In the genomic region with DNA sequence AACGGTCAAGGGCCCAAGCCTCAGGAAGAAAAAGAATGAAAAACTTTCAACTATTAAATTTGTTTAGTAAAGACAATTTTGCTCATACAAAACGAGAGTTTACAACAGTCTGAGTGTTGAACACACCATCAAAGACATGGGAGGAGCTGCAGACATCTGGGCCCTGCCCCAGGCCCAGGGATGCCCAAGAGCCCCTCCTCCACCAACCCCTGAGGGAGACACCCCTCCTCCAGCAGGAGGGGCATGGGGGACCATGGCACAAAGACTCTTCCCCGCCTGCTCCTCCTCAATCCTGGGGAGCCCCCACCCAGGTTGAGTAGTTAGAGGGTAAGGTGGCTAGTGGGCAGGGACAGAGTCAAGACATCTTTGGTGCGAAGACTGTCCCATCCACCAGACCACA, we compare ENCODE assay signal across 13 mouse cellular contexts. TPM values are rescaled to one million over a fixed set of nuclear protein-coding genes. Genes with fewer than 3 reads are reported as not detected.
DNase-seq lines count a peak whose midpoint lies in the region; ATAC-seq and TF ChIP-seq lines count a peak whose summit lies in the region.
"Had no signal": no experiment of that assay in that cellular context is flagged by ENCODE, and none has a peak within 500 bp of the region (broad histone marks: within the 10 kb centered on the region; RNA-seq: fewer than 3 reads in every experiment).

No protein-coding gene starts in this region.

- peak overlapping the region; percentile 57 for H3K27ac ChIP-seq in forebrain, embryonic 10.5 days
- H3K27ac ChIP-seq in forebrain, postnatal 0 days (ENCODE audit: low read depth, low read length) = no peak overlapping the region
- no peak overlapping the region for H3K27ac ChIP-seq in neural tube, embryonic 11.5 days (ENCODE audit: low read depth, low read length)
- no peak overlapping the region for H3K27ac ChIP-seq in neural tube, embryonic 15.5 days (replicated peaks)
- no peak overlapping the region for H3K27ac ChIP-seq in hindbrain, postnatal 0 days
- H3K27ac ChIP-seq in neural tube, embryonic 13.5 days (replicated peaks) = 0 out of 2 replicates have a peak overlapping the region, but pooled peaks have one; percentile 46
- H3K27ac ChIP-seq: gastrocnemius, adult 2 months had no signal

- DNase-seq in forebrain, embryonic 10.5 days (ENCODE audit: extremely low spot score, low spot score) = no peak
- no peak for DNase-seq in forebrain, postnatal 0 days
- DNase-seq in neural tube, embryonic 11.5 days (ENCODE audit: low spot score) = no peak
- no peak for DNase-seq in hindbrain, postnatal 0 days (ENCODE audit: low spot score)
- DNase-seq in layer of hippocampus, postnatal 10 days (ENCODE audit: low spot score in 2 of 2) = no peak
- DNase-seq in lung, postnatal 14 days = no peak
- DNase-seq: lung, adult 2 months had no signal

- no peak for ATAC-seq in forebrain, postnatal 0 days
- peak; percentile 28; the same call in 1 of the 2 replicates for ATAC-seq in neural tube, embryonic 11.5 days (ENCODE audit: insufficient read depth, low FRiP score, low TSS enrichment)
- ATAC-seq in neural tube, embryonic 15.5 days (ENCODE audit: low FRiP score) = no peak; the same call in 1 of the 2 replicates
- peak; percentile 43 for ATAC-seq in hindbrain, postnatal 0 days
- no peak; the same call in 1 of the 2 replicates for ATAC-seq in neural tube, embryonic 13.5 days (ENCODE audit: low read depth)

- H3K4me3 ChIP-seq in forebrain, embryonic 10.5 days = no peak overlapping the region
- no peak overlapping the region for H3K4me3 ChIP-seq in forebrain, postnatal 0 days (ENCODE audit: low read depth, low read length)
- H3K4me3 ChIP-seq in neural tube, embryonic 11.5 days (ENCODE audit: low read depth, low read length) = no peak overlapping the region
- no peak overlapping the region for H3K4me3 ChIP-seq in neural tube, embryonic 15.5 days (replicated peaks)
- H3K4me3 ChIP-seq in hindbrain, postnatal 0 days (ENCODE audit: low read length) = no peak overlapping the region
- no peak overlapping the region for H3K4me3 ChIP-seq in neural tube, embryonic 13.5 days
- H3K4me3 ChIP-seq: gastrocnemius, adult 2 months; heart, embryonic 15.5 days had no signal

- H3K4me2 ChIP-seq in forebrain, postnatal 0 days (ENCODE audit: low read depth) = no peak overlapping the region
- no peak overlapping the region for H3K4me2 ChIP-seq in neural tube, embryonic 11.5 days (ENCODE audit: low read depth)
- H3K4me2 ChIP-seq in neural tube, embryonic 15.5 days = no peak overlapping the region
- no peak overlapping the region for H3K4me2 ChIP-seq in hindbrain, postnatal 0 days (ENCODE audit: low read depth, low read length)
- no peak overlapping the region for H3K4me2 ChIP-seq in neural tube, embryonic 13.5 days
- H3K4me2 ChIP-seq: heart, embryonic 15.5 days had no signal

- H3K9me3 ChIP-seq in forebrain, embryonic 10.5 days = no peaks in the 10 kb centered on the region
- H3K9me3 ChIP-seq in forebrain, postnatal 0 days (ENCODE audit: low read length) = no peaks in the 10 kb centered on the region
- no peaks in the 10 kb centered on the region for H3K9me3 ChIP-seq in neural tube, embryonic 11.5 days (ENCODE audit: control insufficient read depth, low read length)
- no peaks in the 10 kb centered on the region for H3K9me3 ChIP-seq in neural tube, embryonic 15.5 days (replicated peaks)
- H3K9me3 ChIP-seq in hindbrain, postnatal 0 days (ENCODE audit: low read length) = no peaks in the 10 kb centered on the region
- no peaks in the 10 kb centered on the region for H3K9me3 ChIP-seq in neural tube, embryonic 13.5 days
- H3K9me3 ChIP-seq: heart, embryonic 15.5 days had no signal

- H3K4me1 ChIP-seq in forebrain, embryonic 10.5 days = peaks cover 26% of the 10 kb centered on the region
- H3K4me1 ChIP-seq in forebrain, postnatal 0 days (ENCODE audit: insufficient read depth) = no peaks in the 10 kb centered on the region
- H3K4me1 ChIP-seq in neural tube, embryonic 11.5 days (ENCODE audit: control insufficient read depth, insufficient read depth, low read length) = no peaks in the 10 kb centered on the region
- H3K4me1 ChIP-seq in neural tube, embryonic 15.5 days = peaks cover 11% of the 10 kb centered on the region; the same call in 1 of the 2 replicates
- H3K4me1 ChIP-seq in hindbrain, postnatal 0 days (ENCODE audit: insufficient read depth, low read length) = no peaks in the 10 kb centered on the region
- H3K4me1 ChIP-seq in neural tube, embryonic 13.5 days (replicated peaks) = peaks cover 31% of the 10 kb centered on the region

- H3K9ac ChIP-seq in forebrain, postnatal 0 days = no peak overlapping the region
- H3K9ac ChIP-seq in neural tube, embryonic 11.5 days (ENCODE audit: low read length) = no peak overlapping the region
- no peak overlapping the region for H3K9ac ChIP-seq in neural tube, embryonic 15.5 days (replicated peaks)
- no peak overlapping the region for H3K9ac ChIP-seq in hindbrain, postnatal 0 days (replicated peaks; ENCODE audit: low read length)
- no peak overlapping the region for H3K9ac ChIP-seq in neural tube, embryonic 13.5 days
- H3K9ac ChIP-seq: heart, embryonic 15.5 days had no signal

- peaks cover 62% of the 10 kb centered on the region for H3K36me3 ChIP-seq in forebrain, embryonic 10.5 days (replicated peaks)
- peaks cover 33% of the 10 kb centered on the region for H3K36me3 ChIP-seq in forebrain, postnatal 0 days (ENCODE audit: insufficient read depth)
- H3K36me3 ChIP-seq in neural tube, embryonic 11.5 days (ENCODE audit: control insufficient read depth, insufficient read depth, low read length) = peaks cover 7% of the 10 kb centered on the region
- H3K36me3 ChIP-seq in neural tube, embryonic 15.5 days = peaks cover 30% of the 10 kb centered on the region
- peaks cover 25% of the 10 kb centered on the region; the same call in 1 of the 2 replicates for H3K36me3 ChIP-seq in hindbrain, postnatal 0 days (ENCODE audit: insufficient read depth, low read length)
- peaks cover 53% of the 10 kb centered on the region for H3K36me3 ChIP-seq in neural tube, embryonic 13.5 days

- no peak for TF ChIP-seq CTCF in forebrain, postnatal 0 days (IDR thresholded peaks at IDR 0.05; ENCODE audit: low read depth)
- no peak for TF ChIP-seq CTCF in hindbrain, postnatal 0 days (IDR thresholded peaks at IDR 0.05; ENCODE audit: low read depth)

- 63% methylated on average over 4 of the region's 4 CpGs for WGBS in forebrain, embryonic 10.5 days
- WGBS in forebrain, postnatal 0 days = 58% methylated on average over 4 of the region's 4 CpGs
- 56% methylated on average over 4 of the region's 4 CpGs for WGBS in neural tube, embryonic 11.5 days
- WGBS in neural tube, embryonic 15.5 days = 59% methylated on average over 4 of the region's 4 CpGs
- WGBS in hindbrain, postnatal 0 days = 54% methylated on average over 4 of the region's 4 CpGs
- WGBS in neural tube, embryonic 13.5 days = 48% methylated on average over 4 of the region's 4 CpGs

- no peaks in the 10 kb centered on the region for H3K27me3 ChIP-seq in forebrain, embryonic 10.5 days (ENCODE audit: poor library complexity, severe bottlenecking)
- H3K27me3 ChIP-seq in forebrain, postnatal 0 days (ENCODE audit: insufficient read depth, low read length) = no peaks in the 10 kb centered on the region
- no peaks in the 10 kb centered on the region for H3K27me3 ChIP-seq in neural tube, embryonic 11.5 days (ENCODE audit: control insufficient read depth, insufficient read depth, low read length)
- no peaks in the 10 kb centered on the region for H3K27me3 ChIP-seq in neural tube, embryonic 15.5 days (replicated peaks)
- no peaks in the 10 kb centered on the region for H3K27me3 ChIP-seq in hindbrain, postnatal 0 days (ENCODE audit: insufficient read depth, low read length)
- H3K27me3 ChIP-seq in neural tube, embryonic 13.5 days = no peaks in the 10 kb centered on the region
- H3K27me3 ChIP-seq: heart, embryonic 15.5 days had no signal

RNA-seq across cellular contexts. Expression of gene Il10, which starts 34.0 kb away (rescaled TPM):
- polyA plus RNA-seq in forebrain, embryonic 10.5 days (2016; fragmentation: Nextera tagmentation; extraction: Ambion mirVana) = not detected in 2 replicates
- 0.15 TPM in 1 of 2 replicates, not detected in the other for total RNA-seq in forebrain, postnatal 0 days (2014; rRNA removed)
- polyA plus RNA-seq in forebrain, postnatal 0 days (2015; fragmentation: Nextera tagmentation; extraction: Ambion mirVana) = not detected in 2 replicates
- polyA plus RNA-seq in neural tube, embryonic 11.5 days (2014; fragmentation: Nextera tagmentation; extraction: Ambion mirVana) = not detected in 2 replicates
- 0.18 TPM in 1 of 2 replicates, not detected in the other for polyA plus RNA-seq in neural tube, embryonic 15.5 days (2015; fragmentation: Nextera tagmentation; extraction: Ambion mirVana)
- not detected in 2 replicates for total RNA-seq in hindbrain, postnatal 0 days (2014; rRNA removed)
- not detected in 2 replicates for polyA plus RNA-seq in hindbrain, postnatal 0 days (2015; fragmentation: Nextera tagmentation; extraction: Ambion mirVana)
- polyA plus RNA-seq in neural tube, embryonic 13.5 days (2015; fragmentation: Nextera tagmentation; extraction: Ambion mirVana) = not detected in 2 replicates
- not detected for total RNA-seq in layer of hippocampus, postnatal 10 days (2021)
- total RNA-seq: gastrocnemius, adult 2 months; left cerebral cortex, postnatal 10 days had no signal
- polyA plus RNA-seq: embryonic facial prominence, embryonic 14.5 days; heart, embryonic 15.5 days; lung, adult 2 months had no signal

RNA-seq across cellular contexts. Expression of gene Mapkapk2, which starts 44.0 kb away (rescaled TPM):
- polyA plus RNA-seq in forebrain, embryonic 10.5 days (2016; fragmentation: Nextera tagmentation; extraction: Ambion mirVana) = 41.1 and 41.3 TPM in 2 replicates
- 47.9 and 57.3 TPM in 2 replicates for total RNA-seq in forebrain, postnatal 0 days (2014; rRNA removed)
- 18.0 and 18.3 TPM in 2 replicates for polyA plus RNA-seq in forebrain, postnatal 0 days (2015; fragmentation: Nextera tagmentation; extraction: Ambion mirVana)
- polyA plus RNA-seq in neural tube, embryonic 11.5 days (2014; fragmentation: Nextera tagmentation; extraction: Ambion mirVana) = 36.5 and 39.7 TPM in 2 replicates
- 15.0 and 19.9 TPM in 2 replicates for polyA plus RNA-seq in neural tube, embryonic 15.5 days (2015; fragmentation: Nextera tagmentation; extraction: Ambion mirVana)
- 71.1 and 74.2 TPM in 2 replicates for total RNA-seq in hindbrain, postnatal 0 days (2014; rRNA removed)
- 19.7 and 21.2 TPM in 2 replicates for polyA plus RNA-seq in hindbrain, postnatal 0 days (2015; fragmentation: Nextera tagmentation; extraction: Ambion mirVana)
- 22.3 and 22.7 TPM in 2 replicates for polyA plus RNA-seq in neural tube, embryonic 13.5 days (2015; fragmentation: Nextera tagmentation; extraction: Ambion mirVana)
- total RNA-seq in layer of hippocampus, postnatal 10 days (2021) = 10 to 100 TPM; 31.2 to 34.0 TPM

Comparison
In these comparisons a context has a peak if more than half of its experiments do, and no peak if none do; other contexts are left out.
1. H3K27ac ChIP-seq: peak in forebrain, embryonic 10.5 days (single experiment) and neural tube, embryonic 13.5 days (single experiment); none in forebrain, postnatal 0 days (single experiment), neural tube, embryonic 11.5 days (single experiment), neural tube, embryonic 15.5 days (single experiment) and hindbrain, postnatal 0 days (single experiment).
2. ATAC-seq: peak in neural tube, embryonic 11.5 days (single experiment) and hindbrain, postnatal 0 days (single experiment); none in forebrain, postnatal 0 days (single experiment), neural tube, embryonic 15.5 days (single experiment) and neural tube, embryonic 13.5 days (single experiment).